Mouse (Mus musculus): ENCODE results near the gene Rhof. TPM values are rescaled to one million over a fixed set of nuclear protein-coding genes. Genes with fewer than 3 reads are reported as not detected.
A peak's percentile ranks its signal among the peaks of the same experiment; 100 is the strongest.

The Rhof gene
- total RNA-seq (2014; fragmentation: Nextera tagmentation): not detected in 2 replicates
- 0.52 and 1.7 TPM in 2 replicates for total RNA-seq (2017)
- 0.26 and 0.59 TPM in 2 replicates for polyA plus RNA-seq (2012)

GRCm38 (mm10) chr5:123132308-123133071 is at the start of gene Rhof:
Gene Rhof (minus strand): TSS chr5:123132692.
- H3K4me3 ChIP-seq (ENCODE audit: low read depth, low read length): peak within 1 kb of the TSS; percentile 68; the same call in 1 of the 2 replicates
- peak; percentile 68 for DNase-seq (ENCODE audit: low spot score)
- peaks cover 58% of the 10 kb centered on the region for H3K36me3 ChIP-seq (replicated peaks)
- TF ChIP-seq TAL1 (conservative IDR thresholded peaks at IDR 0.05; ENCODE audit: low read depth, low read length): no peak
- no peak for TF ChIP-seq GATA2 (IDR thresholded peaks at IDR 0.05; ENCODE audit: borderline replicate concordance, low read depth, low read length)
- peak; percentile 77 for TF ChIP-seq CTCF (IDR thresholded peaks at IDR 0.05; ENCODE audit: low read depth, low read length)
- no peaks in the 10 kb centered on the region for H3K9me3 ChIP-seq (replicated peaks)
- ATAC-seq (ENCODE audit: extremely low read depth, insufficient number of reproducible peaks, low FRiP score, poor library complexity, severe bottlenecking): no peak
- H3K27me3 ChIP-seq (ENCODE audit: insufficient read depth, low read length): no peaks in the 10 kb centered on the region; the same call in 1 of the 2 replicates
- peaks cover 80% of the 10 kb centered on the region for H3K4me1 ChIP-seq (ENCODE audit: insufficient read depth, low read depth, low read length)

GRCm38 (mm10) chr5:123181536-123181935 is 49.0 kb upstream of the Rhof start:
- Histone ChIP-seq H3K9me3 (replicated peaks) (no peaks in the 10 kb centered on the region), H3K4me3 (ENCODE audit: low read depth, low read length) (no peak overlapping the region), H3K27me3 (ENCODE audit: insufficient read depth, low read length) (peaks cover 58% of the 10 kb centered on the region), H3K36me3 (replicated peaks) (no peaks in the 10 kb centered on the region), H3K4me1 (ENCODE audit: insufficient read depth, low read depth, low read length) (no peaks in the 10 kb centered on the region)
- ATAC-seq (ENCODE audit: extremely low read depth, insufficient number of reproducible peaks, low FRiP score, poor library complexity, severe bottlenecking) (no peak), DNase-seq (ENCODE audit: low spot score) (no peak)
- TF ChIP-seq GATA2 (IDR thresholded peaks at IDR 0.05; ENCODE audit: borderline replicate concordance, low read depth, low read length) (no peak), POLR2AphosphoS5 (IDR thresholded peaks at IDR 0.05; ENCODE audit: insufficient replicate concordance, low read depth, low read length) (no peak), GATA1 (IDR thresholded peaks at IDR 0.05; ENCODE audit: borderline replicate concordance, low read length) (no peak), CTCF (IDR thresholded peaks at IDR 0.05; ENCODE audit: low read depth, low read length) (no peak), TAL1 (conservative IDR thresholded peaks at IDR 0.05; ENCODE audit: low read depth, low read length) (no peak)

GRCm38 (mm10) chr5:123180390-123180789 is 47.9 kb upstream of the Rhof start:
- DNase-seq (ENCODE audit: low spot score) (no peak), ATAC-seq (ENCODE audit: extremely low read depth, insufficient number of reproducible peaks, low FRiP score, poor library complexity, severe bottlenecking) (no peak)
- Histone ChIP-seq H3K9me3 (replicated peaks) (no peaks in the 10 kb centered on the region), H3K4me1 (ENCODE audit: insufficient read depth, low read depth, low read length) (no peaks in the 10 kb centered on the region), H3K4me3 (ENCODE audit: low read depth, low read length) (no peak overlapping the region), H3K36me3 (replicated peaks) (no peaks in the 10 kb centered on the region), H3K27me3 (ENCODE audit: insufficient read depth, low read length) (peaks cover 57% of the 10 kb centered on the region)
- TF ChIP-seq GATA1 (IDR thresholded peaks at IDR 0.05; ENCODE audit: borderline replicate concordance, low read length) (no peak), TAL1 (conservative IDR thresholded peaks at IDR 0.05; ENCODE audit: low read depth, low read length) (no peak), GATA2 (IDR thresholded peaks at IDR 0.05; ENCODE audit: borderline replicate concordance, low read depth, low read length) (no peak), POLR2AphosphoS5 (IDR thresholded peaks at IDR 0.05; ENCODE audit: insufficient replicate concordance, low read depth, low read length) (no peak), CTCF (IDR thresholded peaks at IDR 0.05; ENCODE audit: low read depth, low read length) (no peak)

- Histone ChIP-seq H3K4me1 (ENCODE audit: insufficient read depth, low read depth, low read length) (no peaks in the 10 kb centered on the region), H3K9me3 (replicated peaks) (no peaks in the 10 kb centered on the region), H3K4me3 (ENCODE audit: low read depth, low read length) (no peak overlapping the region), H3K36me3 (replicated peaks) (no peaks in the 10 kb centered on the region), H3K27me3 (ENCODE audit: insufficient read depth, low read length) (peaks cover 53% of the 10 kb centered on the region)
- DNase-seq (ENCODE audit: low spot score): no peak
- no peak for ATAC-seq (ENCODE audit: extremely low read depth, insufficient number of reproducible peaks, low FRiP score, poor library complexity, severe bottlenecking)
- TF ChIP-seq GATA1 (IDR thresholded peaks at IDR 0.05; ENCODE audit: borderline replicate concordance, low read length): no peak
- TF ChIP-seq CTCF (IDR thresholded peaks at IDR 0.05; ENCODE audit: low read depth, low read length): no peak
- no peak for TF ChIP-seq TAL1 (conservative IDR thresholded peaks at IDR 0.05; ENCODE audit: low read depth, low read length)
- TF ChIP-seq POLR2AphosphoS5 (IDR thresholded peaks at IDR 0.05; ENCODE audit: insufficient replicate concordance, low read depth, low read length): no peak
- TF ChIP-seq GATA2 (IDR thresholded peaks at IDR 0.05; ENCODE audit: borderline replicate concordance, low read depth, low read length): no peak
These were observed 46.3 kb upstream of the Rhof start for GRCm38 (mm10) chr5:123178792-123179191.

GRCm38 (mm10) chr5:123171646-123172350 is 39.3 kb upstream of the Rhof start:
- H3K4me3 ChIP-seq (ENCODE audit: low read depth, low read length): no peak overlapping the region
- ATAC-seq (ENCODE audit: extremely low read depth, insufficient number of reproducible peaks, low FRiP score, poor library complexity, severe bottlenecking) (peak; percentile 34; the same call in 1 of the 2 replicates), DNase-seq (ENCODE audit: low spot score) (peak; percentile 47)
- TF ChIP-seq CTCF (IDR thresholded peaks at IDR 0.05; ENCODE audit: low read depth, low read length) (peak; percentile 94), TAL1 (conservative IDR thresholded peaks at IDR 0.05; ENCODE audit: low read depth, low read length) (no peak)
- H3K27me3 ChIP-seq (ENCODE audit: insufficient read depth, low read length): peaks cover 13% of the 10 kb centered on the region
- H3K4me1 ChIP-seq (ENCODE audit: insufficient read depth, low read depth, low read length): peaks cover 10% of the 10 kb centered on the region
- no peaks in the 10 kb centered on the region for H3K9me3 ChIP-seq (replicated peaks)
- peaks cover 15% of the 10 kb centered on the region for H3K36me3 ChIP-seq (replicated peaks)

GRCm38 (mm10) chr5:123170365-123170764 is 37.9 kb upstream of the Rhof start:
- TF ChIP-seq GATA1 (IDR thresholded peaks at IDR 0.05; ENCODE audit: borderline replicate concordance, low read length) (no peak), POLR2AphosphoS5 (IDR thresholded peaks at IDR 0.05; ENCODE audit: insufficient replicate concordance, low read depth, low read length) (no peak), TAL1 (conservative IDR thresholded peaks at IDR 0.05; ENCODE audit: low read depth, low read length) (no peak), CTCF (IDR thresholded peaks at IDR 0.05; ENCODE audit: low read depth, low read length) (no peak), GATA2 (IDR thresholded peaks at IDR 0.05; ENCODE audit: borderline replicate concordance, low read depth, low read length) (no peak)
- peaks cover 5% of the 10 kb centered on the region; the same call in 1 of the 2 replicates for H3K27me3 ChIP-seq (ENCODE audit: insufficient read depth, low read length)
- no peak overlapping the region for H3K4me3 ChIP-seq (ENCODE audit: low read depth, low read length)
- no peak for DNase-seq (ENCODE audit: low spot score)
- ATAC-seq (ENCODE audit: extremely low read depth, insufficient number of reproducible peaks, low FRiP score, poor library complexity, severe bottlenecking): no peak
- H3K4me1 ChIP-seq (ENCODE audit: insufficient read depth, low read depth, low read length): peaks cover 22% of the 10 kb centered on the region
- no peaks in the 10 kb centered on the region for H3K9me3 ChIP-seq (replicated peaks)
- peaks cover 29% of the 10 kb centered on the region for H3K36me3 ChIP-seq (replicated peaks)

Data from G1E (cell line).